Mouse (Mus musculus) lung, postnatal 0 days (tissue): ENCODE data around the gene Lsm11.

Experiments used
- CTCF ChIP-seq: IDR thresholded peaks from 2 replicates; pipeline ENCODE4 v1.5.1; 2016; ENCODE audit warnings: antibody characterized with exemption, mild to moderate bottlenecking
- EP300 ChIP-seq: IDR thresholded peaks from 2 replicates; pipeline ENCODE4 v1.6.1; 2016; ENCODE audit warnings: antibody characterized with exemption, mild to moderate bottlenecking, control low read depth

GRCm38 (mm10) chr11:45980893-45981253 lies 36.1 kb upstream of the Lsm11 start:
- no peak for TF ChIP-seq CTCF
- TF ChIP-seq EP300: no peak
